Mouse (Mus musculus) forelimb bud, embryonic 11.5 days (tissue): Measurements from ENCODE around the gene Bysl.
"Not testable (repeated sequence)": the region's sequence is repeated elsewhere in the genome, so short reads cannot be mapped to it uniquely, and the experiment has no call there.

Experiments
- DNase-seq: peaks from one replicate; pipeline ENCODE4 v3.0.0-alpha.2; 2012; ENCODE audit warnings: low read depth, low spot score

The Bysl gene

GRCm38 (mm10) chr17:47610849-47611660, at the start of gene Bysl, which contains the start of the genes Med20 and Gm20517:
Gene Bysl (minus strand): TSS chr17:47611492.
Gene Med20 (plus strand): TSS chr17:47611582.
Gene Gm20517 (plus strand): TSS chr17:47611589.
- peak; percentile 94 for DNase-seq

- no peak for DNase-seq
Observed at GRCm38 (mm10) chr17:47658741-47659243, 47.5 kb upstream of the Bysl start.

GRCm38 (mm10) chr17:47657901-47658300, 46.6 kb upstream of the Bysl start:
- DNase-seq: no peak

GRCm38 (mm10) chr17:47655697-47656096, 44.4 kb upstream of the Bysl start:
- DNase-seq: no peak

- DNase-seq: not testable (repeated sequence)
Observed at GRCm38 (mm10) chr17:47654346-47654745, 43.1 kb upstream of the Bysl start.

- DNase-seq: no peak
Observed at GRCm38 (mm10) chr17:47651953-47652352, 40.7 kb upstream of the Bysl start.

GRCm38 (mm10) chr17:47648966-47649365, 37.7 kb upstream of the Bysl start:
- no peak for DNase-seq

GRCm38 (mm10) chr17:47646683-47647082, 35.4 kb upstream of the Bysl start:
- peak; percentile 38 for DNase-seq

- DNase-seq: no peak
Observed at GRCm38 (mm10) chr17:47642992-47643391, 31.7 kb upstream of the Bysl start.

GRCm38 (mm10) chr17:47633999-47634770, 22.9 kb upstream of the Bysl start:
- DNase-seq: no peak

- DNase-seq: no peak
Observed at GRCm38 (mm10) chr17:47632181-47632840, 21.0 kb upstream of the Bysl start.

GRCm38 (mm10) chr17:47630678-47631065, 19.4 kb upstream of the Bysl start, which contains the start of gene Usp49:
Gene Usp49 (plus strand): TSS chr17:47630690.
- DNase-seq: no peak

- peak; percentile 10 for DNase-seq
Observed at GRCm38 (mm10) chr17:47629717-47630677, 18.7 kb upstream of the Bysl start.

- peak; percentile 95 for DNase-seq
Observed at GRCm38 (mm10) chr17:47628851-47629676, 17.8 kb upstream of the Bysl start.

GRCm38 (mm10) chr17:47627791-47628190, 16.5 kb upstream of the Bysl start:
- DNase-seq: no peak

GRCm38 (mm10) chr17:47626031-47626430, 14.7 kb upstream of the Bysl start:
- no peak for DNase-seq

GRCm38 (mm10) chr17:47625088-47625487, 13.8 kb upstream of the Bysl start:
- no peak for DNase-seq

GRCm38 (mm10) chr17:47624572-47624971, 13.3 kb upstream of the Bysl start:
- not testable (repeated sequence) for DNase-seq

- no peak for DNase-seq
Observed at GRCm38 (mm10) chr17:47622912-47623554, 11.7 kb upstream of the Bysl start.
